Mouse (Mus musculus) adipocyte (in vitro differentiated cells): ENCODE results near the gene Opalin.
A peak's percentile ranks its signal among the peaks of the same experiment; 100 is the strongest.

ENCODE experiments used
- DNase-seq: peaks from one replicate; pipeline ENCODE4 v3.0.0-alpha.2; 2016; ENCODE audit warnings: low spot score

The Opalin gene

DNA sequence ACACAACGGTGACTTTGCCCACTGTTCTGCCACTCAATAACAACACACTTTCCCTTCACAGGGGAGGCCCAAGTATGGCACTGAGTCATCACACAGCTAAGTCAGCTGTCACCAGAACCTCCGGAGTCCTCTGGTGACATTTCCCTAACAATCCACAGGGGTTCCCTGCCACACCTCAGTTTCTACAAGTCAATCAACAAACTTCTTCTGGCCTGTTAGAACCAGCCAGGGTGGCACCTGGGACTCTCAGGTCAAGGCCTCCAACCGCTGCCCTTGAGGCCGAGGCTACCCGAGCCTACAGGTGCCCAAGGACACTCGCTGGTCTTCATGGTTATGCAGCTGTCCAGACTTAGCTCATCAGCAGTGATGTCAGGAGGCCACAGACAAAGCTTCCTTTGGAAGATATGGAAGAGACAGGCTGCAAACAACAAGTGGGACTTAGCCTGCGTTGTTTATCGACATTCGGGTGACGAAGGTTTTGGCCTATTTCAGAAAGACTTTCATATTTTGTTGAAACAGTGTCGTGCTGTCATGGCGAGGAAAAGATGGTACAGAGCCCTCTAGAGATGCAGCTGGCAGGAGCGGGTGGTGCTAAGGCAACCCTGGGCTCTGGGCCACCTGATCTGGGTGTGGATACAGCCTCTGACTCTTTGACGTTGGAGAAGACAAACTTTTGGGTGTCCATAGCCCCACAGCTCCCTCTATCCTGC is 3.0 kb downstream of the Opalin start:
- DNase-seq: no peak

DNA sequence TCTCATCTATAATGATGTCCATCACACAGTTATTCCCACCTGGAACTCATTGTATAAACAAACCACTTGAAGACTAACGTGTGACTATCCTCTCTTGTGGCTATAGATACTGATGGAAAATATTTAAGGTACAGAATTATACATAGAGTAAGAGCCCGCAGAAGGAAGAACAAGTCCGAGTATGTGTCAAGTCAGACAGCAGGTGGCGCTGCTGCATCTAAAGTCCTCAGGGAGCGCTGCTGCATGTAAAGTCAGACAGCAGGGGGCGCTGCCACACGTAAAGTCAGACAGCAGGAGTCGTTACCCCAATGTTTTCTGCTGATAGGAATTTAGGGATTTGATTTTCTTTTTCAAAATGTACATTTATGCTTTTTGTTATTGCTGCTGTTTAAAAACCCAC is 5.4 kb downstream of the Opalin start:
- peak; percentile 84 for DNase-seq

DNA sequence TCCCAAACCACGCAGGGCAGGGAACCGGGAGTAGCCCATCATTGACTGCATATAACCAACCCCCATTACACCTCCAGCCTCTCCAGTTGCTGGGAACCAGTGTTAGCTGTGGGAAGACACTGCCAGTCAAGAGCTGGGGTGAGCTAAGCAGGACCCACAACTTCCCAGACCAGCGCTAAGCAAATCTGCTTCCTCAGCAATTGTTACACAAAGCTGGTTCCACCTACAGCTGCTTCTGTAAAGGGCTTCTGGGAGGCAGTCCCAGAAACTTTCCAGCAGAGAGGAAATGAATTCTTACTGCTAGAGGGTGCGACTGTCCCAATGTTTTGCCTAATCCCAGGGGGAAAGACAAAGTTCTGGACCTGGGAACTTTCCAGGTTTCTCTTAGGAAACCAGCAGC is 22.2 kb downstream of the Opalin start:
- no peak for DNase-seq

DNA sequence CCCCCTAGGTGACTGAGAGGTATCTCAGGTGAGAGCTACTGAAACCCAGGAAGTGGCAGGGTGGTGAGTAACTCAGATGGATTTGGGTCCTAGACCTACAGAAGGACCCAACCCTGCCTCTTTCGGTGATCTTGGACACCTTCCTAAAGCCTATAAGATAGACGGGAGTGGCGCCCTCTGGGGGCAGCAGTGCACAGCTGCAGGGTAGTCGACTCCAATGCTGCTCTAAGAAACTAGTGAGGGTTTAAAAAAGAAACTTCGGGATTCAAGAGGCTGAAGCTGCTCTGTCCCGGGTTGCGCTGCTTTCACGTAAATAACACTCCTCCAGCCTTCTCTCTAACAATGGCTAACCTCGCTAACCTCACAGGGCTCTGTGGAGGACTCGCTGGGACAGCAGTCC is 23.4 kb downstream of the Opalin start:
- DNase-seq: no peak

DNA sequence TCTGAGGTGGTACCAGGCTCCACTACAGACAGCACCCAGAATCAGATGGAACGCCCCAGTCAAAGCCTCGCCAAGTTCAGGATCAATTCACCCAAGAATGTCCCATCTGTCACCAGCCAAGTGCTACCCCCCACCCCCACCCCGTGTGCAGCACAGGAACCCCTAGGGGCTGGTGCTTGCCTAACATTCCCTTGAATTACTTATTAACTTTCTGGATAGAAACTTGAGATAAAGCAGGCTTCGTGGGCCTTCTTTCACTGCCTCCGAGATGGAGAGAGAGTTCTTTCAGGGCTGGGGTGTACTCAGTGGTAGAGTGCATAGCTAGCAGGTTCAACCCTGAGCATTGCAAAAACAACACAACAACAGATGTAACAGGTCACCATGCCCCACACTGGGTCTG is 24.7 kb downstream of the Opalin start:
- no peak for DNase-seq

DNA sequence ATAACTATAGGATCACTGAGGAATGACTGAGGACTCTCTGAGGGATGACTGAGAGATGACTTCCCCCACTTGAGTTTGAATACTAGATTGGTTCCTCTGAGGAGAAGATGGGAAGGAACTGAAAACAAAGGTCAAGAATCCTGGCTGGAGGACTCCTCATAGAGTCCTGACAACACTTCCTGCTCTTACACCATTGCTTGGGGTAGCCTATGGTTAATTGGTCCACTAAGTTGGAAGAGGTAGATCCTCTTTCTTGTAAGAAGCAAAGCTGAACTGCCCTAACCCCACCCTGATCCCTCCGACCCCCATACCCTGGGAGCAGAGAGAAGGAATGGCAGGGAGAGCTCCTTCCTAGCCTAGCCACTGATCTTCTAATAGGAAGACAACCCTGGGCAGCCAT is 25.2 kb downstream of the Opalin start:
- DNase-seq: no peak

DNA sequence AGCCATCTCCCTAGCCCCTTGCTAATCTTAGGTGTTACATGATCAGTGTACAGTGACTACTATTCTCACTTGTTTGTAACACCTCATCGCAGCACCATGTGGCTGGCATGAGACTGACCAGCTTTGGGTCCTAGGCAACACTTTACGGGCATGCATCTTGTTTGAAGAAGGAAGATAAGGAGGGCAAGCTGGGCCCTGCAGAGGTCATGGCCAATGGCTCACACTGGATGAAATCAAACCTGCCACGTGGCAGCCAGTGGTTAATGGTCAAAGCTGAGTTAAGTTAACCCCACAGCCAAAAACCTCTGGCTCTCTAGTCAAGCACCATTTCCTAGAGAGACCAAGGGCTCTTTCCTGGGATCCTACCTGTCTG is 28.7 kb downstream of the Opalin start:
- no peak for DNase-seq

DNA sequence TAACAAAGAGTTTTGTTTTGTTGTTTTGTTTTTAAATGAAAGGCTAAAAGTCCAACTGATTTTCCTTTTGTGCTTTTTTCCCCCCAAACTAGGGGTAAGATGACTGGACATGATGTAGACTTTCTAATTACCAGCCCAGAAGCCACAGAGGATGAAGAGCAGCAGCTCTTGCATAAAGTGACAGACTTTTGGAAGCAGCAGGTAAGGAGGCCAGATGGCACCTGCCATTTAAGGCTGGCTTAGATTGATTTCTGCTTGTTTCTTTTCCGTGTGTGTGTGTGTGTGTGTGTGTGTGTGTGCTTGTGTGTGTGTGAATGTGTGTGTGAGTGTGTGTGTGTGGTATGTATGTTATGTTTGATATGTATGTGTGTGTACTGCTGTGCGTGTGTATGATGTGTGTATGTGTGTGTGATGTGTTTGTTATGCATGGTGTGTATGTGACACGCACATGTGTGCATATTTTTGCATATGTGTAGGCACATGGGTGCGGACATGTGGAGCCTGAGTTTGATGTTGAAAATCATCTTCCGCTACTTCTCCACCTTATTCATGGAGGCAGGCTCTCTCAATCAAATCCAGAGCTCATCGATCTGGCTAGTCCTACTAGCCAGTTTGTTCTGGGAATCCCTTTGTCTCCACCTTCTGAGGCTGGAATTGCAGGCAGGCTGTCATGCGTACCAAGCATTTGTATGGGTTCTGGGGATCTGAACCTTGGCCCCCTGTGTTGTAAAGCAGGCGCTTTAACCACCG is 29.3 kb downstream of the Opalin start:
- no peak for DNase-seq

DNA sequence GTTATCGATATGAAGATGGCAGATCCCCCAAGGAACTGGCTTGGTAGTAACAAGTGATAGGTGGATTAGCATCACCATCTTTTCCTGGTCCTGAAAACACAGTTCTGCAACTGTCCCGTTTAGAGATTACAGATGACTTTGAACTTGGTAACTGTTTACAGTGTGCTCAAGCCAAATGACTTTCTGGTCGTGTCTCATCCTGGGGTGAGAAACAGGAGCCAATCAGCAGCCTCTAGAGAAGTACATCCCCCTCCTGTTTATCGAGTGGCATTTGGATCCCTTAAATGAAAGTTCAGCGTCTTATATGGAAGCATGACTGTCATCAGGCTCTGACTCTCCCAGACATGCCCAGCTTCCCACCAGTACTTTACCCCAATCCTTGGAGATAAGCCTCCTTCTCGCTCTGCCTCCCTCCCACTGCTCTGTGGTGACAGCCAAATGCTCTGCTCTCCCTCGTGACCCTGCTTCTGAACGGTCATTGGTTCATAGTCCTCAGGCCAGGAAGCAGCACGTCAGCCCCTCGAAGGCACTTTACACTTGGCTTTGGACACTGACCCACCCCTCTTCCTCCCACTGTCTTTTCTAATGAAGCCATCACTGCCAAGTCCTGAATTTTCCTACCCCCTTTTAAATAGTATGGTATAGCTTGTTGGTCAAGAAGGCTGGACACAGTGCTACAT is 31.7 kb downstream of the Opalin start:
- DNase-seq: no peak

DNA sequence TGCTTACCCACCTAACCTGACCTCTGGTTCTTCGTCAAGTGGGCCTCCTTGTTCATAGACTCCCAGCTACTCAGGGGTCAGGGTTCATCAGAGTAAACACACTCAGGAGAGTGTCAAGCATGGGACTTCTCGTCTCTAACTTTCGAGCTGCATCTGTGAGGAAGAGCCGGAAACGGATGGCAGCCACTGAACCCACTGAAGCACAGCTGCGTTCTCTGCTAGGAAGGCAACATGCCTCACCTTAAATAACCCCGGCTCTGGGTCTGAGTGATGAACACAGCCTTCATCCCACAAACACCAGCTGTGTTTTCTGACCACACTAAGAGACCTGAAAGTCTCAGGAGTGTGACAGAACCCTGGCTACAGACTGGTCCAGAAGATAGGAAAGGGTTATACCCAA is 37.8 kb downstream of the Opalin start:
- no peak for DNase-seq

DNA sequence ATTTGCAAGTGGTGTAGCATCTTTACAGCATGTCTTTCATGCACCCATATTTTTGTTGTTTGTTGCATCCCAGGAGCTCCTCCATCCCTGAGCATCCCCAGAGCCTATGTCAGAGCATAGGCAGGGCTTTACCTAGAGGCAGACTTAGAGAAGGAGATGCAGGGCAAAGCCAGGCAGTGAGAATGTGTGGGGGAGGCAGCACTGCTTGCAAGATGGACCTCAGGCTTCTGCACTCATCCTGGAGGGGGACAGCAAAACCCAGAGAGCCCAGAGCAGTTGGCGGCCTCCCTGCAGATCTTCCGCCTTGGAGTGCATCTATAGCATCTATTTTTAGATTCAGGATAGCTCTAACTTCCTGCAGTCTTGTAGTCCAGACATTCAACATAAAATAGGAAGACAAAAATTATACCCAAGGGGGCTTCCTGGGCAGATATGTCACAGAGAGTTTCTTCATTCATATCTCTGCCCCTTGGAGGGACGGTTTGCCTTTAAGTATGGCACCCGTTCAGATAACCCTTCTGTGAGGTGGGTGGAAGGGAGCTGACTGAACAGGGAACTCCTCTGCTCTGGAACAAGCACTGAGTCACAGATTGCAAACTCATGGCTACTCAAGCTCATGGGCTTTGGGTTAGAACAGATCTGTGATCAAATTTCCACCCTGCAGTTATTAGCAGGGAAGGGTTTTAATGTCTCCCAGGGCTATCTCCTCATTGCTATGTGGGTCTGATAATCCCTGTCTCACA is 40.9 kb downstream of the Opalin start:
- DNase-seq: no peak

DNA sequence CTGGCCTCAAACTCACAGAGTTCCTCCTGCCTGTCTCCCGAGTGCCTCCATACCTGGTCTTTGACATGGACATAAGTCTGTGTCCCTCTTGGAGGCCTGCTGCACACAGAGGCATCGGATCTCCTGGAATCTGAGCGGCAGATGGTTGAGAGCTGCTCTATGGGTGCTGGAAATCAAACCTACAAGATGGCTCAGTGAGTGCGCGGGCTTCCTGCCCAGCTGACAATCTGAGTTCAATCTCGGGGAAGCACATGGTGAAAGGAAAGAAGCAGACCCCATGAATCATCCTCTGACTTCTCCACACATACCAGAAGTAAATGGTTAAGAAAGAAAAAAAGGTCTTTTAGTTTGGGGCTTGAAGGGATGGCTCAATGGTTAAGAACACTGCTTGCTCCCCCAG is 45.0 kb downstream of the Opalin start:
- no peak for DNase-seq

DNA sequence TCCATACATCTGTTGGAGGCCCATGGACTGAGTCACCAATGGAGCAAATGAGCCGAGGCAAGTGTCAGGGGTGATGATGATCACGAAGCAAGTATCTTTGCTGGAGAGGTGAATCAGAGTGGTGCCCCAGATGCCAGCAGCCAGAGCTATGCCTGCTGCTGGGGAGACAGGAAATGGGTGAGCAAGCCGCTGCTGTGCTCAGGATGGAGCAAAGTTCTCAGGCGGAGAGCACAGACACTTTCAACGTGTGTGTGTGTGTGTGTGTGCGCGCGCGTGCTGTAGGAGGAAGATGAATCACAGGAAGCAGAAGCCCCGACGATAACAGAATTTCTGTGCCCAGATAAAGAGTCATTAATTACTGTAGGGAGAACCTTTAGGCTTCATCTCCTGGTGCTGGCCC is 45.9 kb downstream of the Opalin start:
- DNase-seq: no peak

DNA sequence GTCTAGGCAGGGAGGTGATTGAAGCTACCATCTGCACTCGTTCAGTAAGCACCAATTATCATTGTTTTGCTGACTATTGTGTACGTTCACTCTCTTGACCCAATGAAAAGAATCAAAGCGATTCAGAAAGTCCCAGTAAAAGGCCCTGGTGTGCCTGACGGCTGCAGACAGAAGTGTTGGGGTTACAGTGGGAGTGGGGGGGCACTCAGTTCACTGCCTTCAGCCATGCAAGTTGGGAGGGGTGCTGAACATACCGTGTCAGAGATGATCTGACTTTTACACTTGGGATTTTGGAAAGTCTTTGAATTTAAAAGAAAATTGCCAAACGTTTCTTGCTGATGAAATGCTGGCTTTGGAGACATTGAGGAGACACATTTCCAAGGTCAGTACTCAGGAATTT is 46.8 kb downstream of the Opalin start:
- DNase-seq: no peak

DNA sequence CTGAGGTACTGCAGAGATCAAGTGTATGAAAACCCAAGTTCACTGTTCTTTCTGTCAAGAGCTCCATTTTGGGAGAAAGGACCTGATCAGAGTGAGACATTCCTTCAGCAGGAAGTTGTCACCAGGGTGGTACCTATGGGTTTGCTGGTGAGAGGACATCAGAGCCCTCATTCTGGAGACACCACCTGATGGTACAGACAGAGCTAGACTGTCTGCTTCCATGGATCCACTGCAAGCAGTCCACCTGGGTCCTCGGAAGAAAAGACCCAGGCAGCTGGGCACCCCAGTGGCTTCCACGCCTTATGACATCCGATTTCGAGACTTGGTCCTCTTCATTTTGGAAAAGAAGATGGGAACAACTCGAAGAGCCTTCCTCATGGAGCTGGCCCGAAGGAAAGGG is 47.7 kb downstream of the Opalin start, which contains the start of gene Dntt:
Gene Dntt, plus strand, starts transcription at position 57 of the 400 bp plus-strand sequence.
- no peak for DNase-seq

DNA sequence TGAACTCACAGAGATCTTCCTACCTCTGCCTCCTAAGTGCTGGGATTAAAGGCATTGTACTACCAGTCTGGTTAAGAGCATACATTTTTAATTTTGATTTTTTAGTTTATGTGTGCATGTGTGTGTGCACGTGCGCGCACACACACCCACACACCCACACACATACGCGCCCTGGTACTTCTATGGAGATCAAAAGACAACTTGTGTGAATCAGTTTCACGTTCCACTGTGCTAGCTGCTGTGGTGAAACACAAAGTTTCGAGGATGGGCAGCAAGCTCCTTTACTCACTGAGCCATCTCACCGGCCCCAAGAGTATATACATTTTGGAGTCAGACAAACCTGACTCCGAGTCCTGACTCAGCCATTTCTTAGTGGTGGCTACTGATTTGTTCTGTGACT is 49.3 kb downstream of the Opalin start:
- no peak for DNase-seq

DNA sequence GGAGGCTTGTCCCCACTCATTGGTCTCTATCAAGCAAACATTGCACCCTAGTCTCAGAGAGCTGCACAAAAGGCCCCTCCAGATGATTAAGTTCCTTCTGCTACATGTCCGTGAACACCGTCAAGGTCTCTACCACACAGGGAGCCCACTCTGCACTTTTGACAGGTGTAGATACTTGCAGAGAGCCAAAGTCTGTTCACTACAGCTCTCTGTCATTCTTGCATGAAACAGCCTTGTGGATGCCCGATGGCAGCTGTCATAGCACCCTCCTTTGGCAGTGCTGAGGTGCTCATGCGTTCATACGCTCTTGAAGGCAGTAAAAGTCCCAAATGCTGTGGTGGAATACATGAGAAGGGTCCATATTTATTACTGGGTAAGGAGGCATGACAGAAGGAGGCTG is 49.9 kb downstream of the Opalin start:
- DNase-seq: no peak

DNA sequence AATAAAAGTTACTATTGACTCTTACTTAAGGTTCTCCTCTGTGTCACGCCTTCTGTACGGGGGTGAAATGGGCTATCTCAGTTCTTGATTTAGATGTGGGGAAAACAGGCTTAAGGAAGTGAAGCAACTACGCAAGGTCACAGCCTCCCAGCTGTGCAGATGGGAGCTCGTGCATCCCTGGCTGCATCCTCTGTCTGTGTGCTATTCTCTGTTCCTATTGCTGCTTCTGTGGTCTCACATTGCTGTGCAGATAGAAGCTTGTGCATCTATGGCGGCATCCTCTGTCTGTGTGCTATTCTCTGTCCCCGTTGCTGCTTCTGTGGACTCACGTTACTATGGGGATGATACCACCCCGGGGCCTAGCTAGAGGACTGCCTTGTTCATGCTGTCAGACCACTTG is 50.4 kb downstream of the Opalin start:
- no peak for DNase-seq

DNA sequence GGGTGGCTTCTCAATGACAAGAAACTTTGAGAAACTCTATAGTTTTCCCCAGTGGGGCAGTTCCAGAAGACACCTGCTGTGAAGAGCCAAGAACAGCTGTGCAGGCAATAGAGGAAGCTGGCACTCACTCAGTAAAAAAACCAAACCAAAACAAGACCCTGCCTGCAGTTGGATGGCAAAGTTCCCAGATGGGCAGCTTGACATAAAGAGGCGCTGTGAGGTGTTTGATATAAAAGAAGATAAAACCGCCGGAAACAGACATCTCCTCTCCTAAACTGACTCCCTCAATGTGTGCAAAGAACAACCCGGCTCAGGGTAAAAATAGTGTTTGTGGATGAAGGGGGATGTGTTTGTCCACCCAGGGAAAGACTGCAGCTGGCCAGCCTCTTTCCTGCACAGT is 54.7 kb downstream of the Opalin start:
- DNase-seq: no peak

DNA sequence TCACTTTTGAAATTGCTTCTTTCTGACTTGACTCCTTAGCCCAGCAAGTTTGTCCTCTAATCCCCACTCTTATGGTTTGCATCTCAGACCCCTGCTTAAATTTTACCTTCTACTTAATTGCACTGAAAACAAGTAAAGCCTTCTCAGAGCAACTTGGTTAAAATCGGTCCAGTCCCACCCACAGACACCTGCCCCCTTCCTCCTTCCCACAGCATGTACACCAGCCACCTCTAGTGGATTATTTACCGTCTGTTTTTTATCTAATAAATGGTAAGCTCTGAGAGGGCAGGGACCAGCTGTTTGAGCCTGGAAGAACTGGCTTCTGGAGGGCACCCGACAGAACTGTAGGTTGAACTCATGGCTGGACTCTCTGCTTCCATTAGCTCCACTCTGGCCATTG is 56.4 kb downstream of the Opalin start:
- DNase-seq: no peak

DNA sequence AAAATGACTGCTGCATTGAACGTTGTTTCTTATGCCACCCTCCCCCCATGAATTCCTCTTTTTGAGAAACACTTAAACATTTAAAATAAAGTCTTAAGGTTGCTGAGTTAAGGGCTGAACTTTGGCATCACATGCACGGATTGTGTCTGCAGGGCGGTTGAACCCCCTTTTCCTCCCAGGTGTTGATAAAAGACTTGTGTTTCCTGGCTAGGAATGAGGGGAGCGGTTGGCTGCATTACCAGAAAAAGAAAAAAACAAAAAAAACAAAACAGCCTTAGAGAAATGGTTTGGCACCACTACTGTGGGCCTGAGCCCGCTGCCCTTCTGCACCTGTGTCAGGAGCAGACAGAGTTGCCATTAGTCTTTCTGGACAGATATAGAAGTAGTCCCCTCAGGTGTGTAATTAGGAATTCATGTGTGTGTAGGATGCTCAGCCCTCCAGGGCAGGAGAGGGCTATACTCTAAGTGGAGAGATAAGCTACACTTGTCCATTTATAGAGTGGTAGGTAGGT is 57.7 kb downstream of the Opalin start:
- DNase-seq: no peak

DNA sequence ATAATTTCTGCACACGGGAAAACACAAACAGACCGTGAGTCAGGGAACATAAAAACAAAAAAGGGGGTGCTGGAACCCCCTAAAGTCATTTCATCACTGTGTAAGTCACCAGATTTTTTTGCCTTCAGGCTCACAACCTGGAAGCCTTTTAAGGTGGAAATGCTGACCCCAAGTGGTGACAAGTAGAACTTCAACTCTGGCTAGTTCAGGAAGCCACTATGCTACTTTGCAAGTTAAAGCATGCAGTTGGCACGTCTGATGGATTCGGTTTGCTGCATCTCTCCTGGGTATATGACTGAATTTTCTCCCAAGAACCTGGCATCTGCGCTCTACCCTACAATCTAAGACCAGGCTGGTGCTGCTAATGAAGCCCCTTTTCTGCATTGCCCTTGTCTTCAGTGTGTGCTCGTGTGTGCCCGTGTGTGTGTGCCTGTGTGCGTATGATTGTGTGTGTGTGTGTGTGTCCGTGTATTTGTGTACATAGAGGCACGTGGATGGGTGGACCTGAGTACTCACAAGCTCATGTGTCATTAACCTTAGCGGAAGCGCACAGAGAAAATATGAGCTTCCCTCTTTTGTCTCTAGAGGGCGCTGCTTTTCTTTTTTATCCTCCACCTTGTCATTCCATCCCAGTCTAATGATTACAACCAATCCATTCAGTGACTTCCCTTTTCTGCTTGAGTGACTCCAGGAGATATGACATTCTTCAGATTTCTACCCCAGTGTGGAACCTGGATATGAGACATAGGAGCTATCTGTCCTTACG is 60.8 kb downstream of the Opalin start:
- DNase-seq: peak; percentile 75
